Mouse (Mus musculus) embryonic facial prominence, embryonic 14.5 days (tissue): ENCODE data around the gene P3h2. TPM values are rescaled to one million over a fixed set of nuclear protein-coding genes. Genes with fewer than 3 reads are reported as not detected.

Source experiments
- ATAC-seq: fragments of 200-750 bp; cut with Nextera tagmentation; 2 replicates; pipeline ENCODE4 v1.8.0; 2017; ENCODE audit warnings: low read depth, moderate number of reproducible peaks, moderate TSS enrichment
- DNase-seq: peaks from one replicate; pipeline ENCODE4 v3.0.0-alpha.2; 2015; ENCODE audit warnings: low spot score
- H3K27ac ChIP-seq: fragments of 300-500 bp; sonication (generic); replicated peaks from 2 replicates; pipeline ENCODE4 v1.5.1; 2014; ENCODE audit warnings: low read depth, mild to moderate bottlenecking, low read length, moderate library complexity
- H3K27me3 ChIP-seq: fragments of 300-500 bp; sonication (generic); replicated peaks from 2 replicates; pipeline ENCODE4 v1.6.1; 2014; ENCODE audit warnings: low read length; ENCODE audit not compliant: control insufficient read depth, insufficient read depth
- H3K36me3 ChIP-seq: fragments of 300-500 bp; sonication (generic); 2 replicates; pipeline ENCODE4 v1.6.1; 2014; ENCODE audit warnings: low read length, mixed read lengths; ENCODE audit not compliant: control insufficient read depth, insufficient read depth
- H3K4me1 ChIP-seq: fragments of 300-500 bp; sonication (generic); 2 replicates; pipeline ENCODE4 v1.6.1; 2014; ENCODE audit warnings: antibody characterized with exemption, low read length; ENCODE audit not compliant: control insufficient read depth, insufficient read depth
- H3K4me2 ChIP-seq: fragments of 300-500 bp; sonication (generic); 2 replicates; pipeline ENCODE4 v1.6.1; 2014; ENCODE audit warnings: low read depth, mild to moderate bottlenecking, low read length, moderate library complexity, mixed read lengths
- H3K4me3 ChIP-seq: fragments of 300-500 bp; sonication (generic); 2 replicates; pipeline ENCODE4 v1.5.1; 2014; ENCODE audit warnings: low read depth, mild to moderate bottlenecking, low read length
- H3K9ac ChIP-seq: fragments of 300-500 bp; sonication (generic); 2 replicates; pipeline ENCODE4 v1.6.1; 2014; ENCODE audit warnings: low read depth, mild to moderate bottlenecking, low read length, moderate library complexity, mixed read lengths
- H3K9me3 ChIP-seq: fragments of 300-500 bp; sonication (generic); 2 replicates; pipeline ENCODE4 v1.6.1; 2016; ENCODE audit warnings: low read length; ENCODE audit not compliant: control insufficient read depth
- WGBS: fragments of 180-500 bp; shearing (Covaris S2); extraction: QIAGEN DNeasy Blood & Tissue Kit; methylation state at CpG from one replicate; pipeline ENCODE4 v1.1.7; 2014; 5-methylcytosine and 5-hydroxymethylcytosine counted together
- polyA plus RNA-seq: library from polyadenylated mRNA; unstranded; fragments of >200 nt; fragmentation: Nextera tagmentation; extraction: Ambion mirVana; gene quantifications from 2 replicates; pipeline ENCODE4 v1.2.1, GENCODE M21; 2014

P3h2 gene
- polyA plus RNA-seq, 1 experiment from 2014 or later: 10.3 TPM

DNA sequence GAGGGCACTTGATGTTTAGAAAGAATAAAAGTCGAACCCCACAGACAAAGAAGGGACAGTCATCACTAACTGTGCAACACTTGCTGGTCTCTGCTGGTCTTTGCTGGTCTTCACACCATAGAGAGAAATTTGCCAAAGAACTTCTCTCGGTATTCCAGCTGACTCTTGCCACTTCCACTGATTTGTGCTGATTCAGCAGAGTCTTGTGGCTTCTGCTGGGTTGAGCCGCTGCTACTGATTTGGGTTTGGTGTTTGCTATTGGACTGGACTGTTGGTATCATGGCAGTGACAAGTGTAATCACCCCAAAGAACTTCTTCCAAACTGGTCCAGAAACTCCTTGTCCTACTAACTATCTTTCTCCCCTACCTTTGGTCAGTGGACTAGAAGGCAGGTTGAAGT lies 111.0 kb downstream of the P3h2 start:
- no peaks in the 10 kb centered on the region for H3K9me3 ChIP-seq
- ATAC-seq (no peak), DNase-seq (no peak)
- no peak overlapping the region for H3K4me3 ChIP-seq
- no peaks in the 10 kb centered on the region for H3K27me3 ChIP-seq
- no peak overlapping the region for H3K4me2 ChIP-seq
- no peaks in the 10 kb centered on the region for H3K4me1 ChIP-seq
- WGBS: 96% methylated on average over 3 of the region's 3 CpGs
- no peaks in the 10 kb centered on the region for H3K36me3 ChIP-seq
- no peak overlapping the region for H3K27ac ChIP-seq
- no peak overlapping the region for H3K9ac ChIP-seq

DNA sequence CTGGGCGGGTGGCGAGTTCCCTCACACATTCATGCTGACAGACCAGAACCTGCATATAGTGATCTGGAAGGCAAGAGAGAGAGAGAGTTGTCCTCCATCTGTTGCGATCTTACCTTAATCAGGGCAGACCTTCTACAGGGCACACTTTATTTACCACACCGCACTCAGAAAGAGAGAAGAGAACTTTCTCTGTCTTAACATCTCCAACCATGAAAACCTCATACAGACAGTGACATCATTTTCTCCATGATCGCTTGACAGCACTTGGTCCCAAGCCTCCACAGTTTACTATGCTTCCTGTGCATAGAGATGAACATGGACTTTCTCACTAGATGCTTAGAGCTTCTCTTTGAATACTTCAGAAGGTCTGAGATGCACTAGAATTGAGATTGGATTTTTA lies 118.4 kb downstream of the P3h2 start:
- no peak overlapping the region for H3K9ac ChIP-seq
- H3K9me3 ChIP-seq: no peaks in the 10 kb centered on the region
- no peaks in the 10 kb centered on the region for H3K4me1 ChIP-seq
- H3K27ac ChIP-seq: no peak overlapping the region
- no peaks in the 10 kb centered on the region for H3K27me3 ChIP-seq
- H3K4me2 ChIP-seq: no peak overlapping the region
- ATAC-seq: no peak
- H3K4me3 ChIP-seq: no peak overlapping the region
- H3K36me3 ChIP-seq: no peaks in the 10 kb centered on the region
- no peak for DNase-seq
- 97% methylated on average over 5 of the region's 5 CpGs for WGBS

DNA sequence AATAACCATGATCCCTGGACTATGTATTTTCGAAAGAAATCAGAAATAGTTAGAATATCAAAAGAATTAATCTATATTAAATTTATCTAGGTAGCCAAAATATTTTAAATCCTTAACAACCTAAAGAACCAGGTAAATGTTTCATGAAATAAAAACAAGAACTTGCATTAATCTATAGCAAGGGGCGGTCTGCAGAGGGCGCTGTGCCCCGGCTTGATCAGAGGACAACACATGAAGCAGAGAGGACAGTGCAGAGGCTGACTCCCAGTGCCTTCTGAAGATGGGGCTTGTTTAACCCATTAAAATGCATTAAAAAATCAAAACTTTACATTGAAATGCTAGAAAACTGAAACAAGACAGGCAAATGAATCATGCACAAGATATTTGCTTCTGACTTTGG lies 121.9 kb downstream of the P3h2 start:
- no peak overlapping the region for H3K9ac ChIP-seq
- 0 out of 2 replicates have a peak, but pooled peaks cover under 1% of the 10 kb centered on the region for H3K36me3 ChIP-seq
- no peak overlapping the region for H3K4me2 ChIP-seq
- H3K9me3 ChIP-seq: no peaks in the 10 kb centered on the region
- no peak for DNase-seq
- WGBS: 36% methylated on average over 4 of the region's 4 CpGs
- H3K4me1 ChIP-seq: no peaks in the 10 kb centered on the region
- H3K27ac ChIP-seq: no peak overlapping the region
- H3K4me3 ChIP-seq: no peak overlapping the region
- ATAC-seq: no peak
- H3K27me3 ChIP-seq: no peaks in the 10 kb centered on the region

DNA sequence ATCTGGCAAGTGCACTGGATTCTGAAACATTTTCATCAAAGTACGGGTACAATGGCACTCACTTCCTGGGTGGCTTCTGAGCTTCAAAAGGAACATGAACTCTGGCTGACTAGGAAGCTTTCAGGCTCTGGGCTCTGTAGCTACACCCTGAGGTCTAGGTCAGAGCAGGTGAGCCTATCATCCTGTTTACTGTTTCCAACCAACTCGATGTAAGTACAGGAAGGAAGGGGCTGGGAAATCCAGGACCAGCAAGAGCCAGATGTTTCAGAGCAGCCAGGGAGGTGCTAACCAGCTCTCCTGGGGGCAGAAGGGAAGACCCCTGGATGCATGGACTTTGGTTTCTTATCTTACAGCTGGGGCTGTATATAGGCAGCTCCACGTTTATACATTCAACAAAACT lies 126.5 kb downstream of the P3h2 start:
- DNase-seq: no peak
- WGBS: 50% methylated on average over 3 of the region's 3 CpGs

DNA sequence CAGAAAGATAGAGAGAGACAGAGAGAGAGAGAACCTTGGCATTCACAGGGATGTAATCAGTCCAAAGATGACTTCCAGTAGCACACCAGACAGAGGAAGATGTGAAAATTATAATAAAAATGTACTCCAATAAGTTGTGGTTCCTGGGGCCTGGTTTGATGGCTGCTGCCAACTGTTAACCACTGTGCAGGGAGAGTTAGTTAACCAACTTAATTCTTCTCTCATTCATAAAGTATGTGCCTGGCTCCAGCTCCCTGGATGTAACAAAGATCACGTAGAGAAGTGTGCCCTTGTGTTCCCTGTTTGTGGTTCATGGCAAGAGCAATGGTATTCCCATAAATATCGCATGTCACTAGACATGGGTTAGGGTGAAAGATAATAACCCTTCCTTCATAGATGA lies 128.4 kb downstream of the P3h2 start:
- H3K4me3 ChIP-seq: no peak overlapping the region
- no peaks in the 10 kb centered on the region for H3K9me3 ChIP-seq
- no peak overlapping the region for H3K27ac ChIP-seq
- no peak overlapping the region for H3K4me2 ChIP-seq
- H3K4me1 ChIP-seq: no peaks in the 10 kb centered on the region
- WGBS: 68% methylated on average over 2 of the region's 2 CpGs
- ATAC-seq (no peak), DNase-seq (peak; percentile 44)
- H3K36me3 ChIP-seq: 0 out of 2 replicates have a peak, but pooled peaks cover 6% of the 10 kb centered on the region
- H3K27me3 ChIP-seq: no peaks in the 10 kb centered on the region
- no peak overlapping the region for H3K9ac ChIP-seq

More for the DNA sequence above, 126.5 kb downstream of the P3h2 start:
- Histone ChIP-seq H3K4me2 (no peak overlapping the region), H3K36me3 (0 out of 2 replicates have a peak, but pooled peaks cover 6% of the 10 kb centered on the region), H3K9me3 (no peaks in the 10 kb centered on the region), H3K4me1 (no peaks in the 10 kb centered on the region), H3K27me3 (no peaks in the 10 kb centered on the region), H3K27ac (no peak overlapping the region), H3K9ac (no peak overlapping the region), H3K4me3 (no peak overlapping the region)
- ATAC-seq: no peak

DNA sequence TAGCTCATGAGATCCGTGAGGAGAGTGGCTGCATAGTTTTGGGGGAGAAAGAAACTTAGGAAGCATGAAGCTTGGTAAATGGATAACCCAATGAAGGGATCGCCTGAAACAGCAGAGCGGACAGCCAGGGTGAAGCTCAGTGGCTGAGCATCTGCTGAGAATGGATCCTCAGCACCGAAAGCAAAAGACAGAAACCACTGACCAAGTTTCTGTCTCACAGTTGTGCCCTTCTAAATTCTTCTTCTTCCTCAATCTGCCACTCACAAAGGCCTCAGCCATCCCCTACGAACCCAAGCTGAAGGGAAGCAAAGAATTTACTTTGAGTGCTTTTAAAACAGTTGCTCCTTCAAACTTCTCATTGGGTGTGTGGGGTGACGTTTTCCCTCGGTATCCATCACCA lies 134.3 kb downstream of the P3h2 start:
- no peak overlapping the region for H3K4me3 ChIP-seq
- no peak for ATAC-seq
- 90% methylated on average over 7 of the region's 7 CpGs for WGBS

DNA sequence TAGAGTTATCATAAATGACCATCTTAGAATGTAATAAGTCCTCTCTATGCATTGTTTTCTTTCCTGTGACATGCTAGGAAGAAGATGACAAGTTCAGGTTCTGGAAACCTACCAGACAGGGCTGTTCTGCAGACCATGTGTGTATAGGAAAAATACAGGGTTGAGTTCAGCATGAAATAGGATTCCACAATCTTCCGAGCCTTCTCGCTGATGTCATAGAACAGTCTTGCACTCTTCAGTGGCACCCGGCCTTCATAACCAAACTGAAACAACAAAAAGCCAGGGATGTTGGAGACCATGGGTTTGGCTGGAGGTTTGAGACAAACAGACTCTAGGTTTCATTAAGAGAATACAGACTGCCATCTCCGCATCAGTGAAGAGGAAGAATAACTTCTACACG lies 134.9 kb downstream of the P3h2 start:
- H3K9ac ChIP-seq: no peak overlapping the region
- H3K4me2 ChIP-seq: no peak overlapping the region
- WGBS: 82% methylated on average over 5 of the region's 5 CpGs
- no peaks in the 10 kb centered on the region for H3K4me1 ChIP-seq
- H3K27me3 ChIP-seq: no peaks in the 10 kb centered on the region
- DNase-seq (no peak), ATAC-seq (no peak)
- no peaks in the 10 kb centered on the region for H3K9me3 ChIP-seq
- no peak overlapping the region for H3K27ac ChIP-seq
- no peak overlapping the region for H3K4me3 ChIP-seq
- H3K36me3 ChIP-seq: 0 out of 2 replicates have a peak, but pooled peaks cover 10% of the 10 kb centered on the region

More for the DNA sequence above, 134.3 kb downstream of the P3h2 start:
- H3K4me2 ChIP-seq: no peak overlapping the region
- H3K36me3 ChIP-seq: 0 out of 2 replicates have a peak, but pooled peaks cover 6% of the 10 kb centered on the region
- no peak overlapping the region for H3K9ac ChIP-seq
- no peaks in the 10 kb centered on the region for H3K9me3 ChIP-seq
- no peak for DNase-seq
- H3K27ac ChIP-seq: no peak overlapping the region
- H3K27me3 ChIP-seq: no peaks in the 10 kb centered on the region
- no peaks in the 10 kb centered on the region for H3K4me1 ChIP-seq

DNA sequence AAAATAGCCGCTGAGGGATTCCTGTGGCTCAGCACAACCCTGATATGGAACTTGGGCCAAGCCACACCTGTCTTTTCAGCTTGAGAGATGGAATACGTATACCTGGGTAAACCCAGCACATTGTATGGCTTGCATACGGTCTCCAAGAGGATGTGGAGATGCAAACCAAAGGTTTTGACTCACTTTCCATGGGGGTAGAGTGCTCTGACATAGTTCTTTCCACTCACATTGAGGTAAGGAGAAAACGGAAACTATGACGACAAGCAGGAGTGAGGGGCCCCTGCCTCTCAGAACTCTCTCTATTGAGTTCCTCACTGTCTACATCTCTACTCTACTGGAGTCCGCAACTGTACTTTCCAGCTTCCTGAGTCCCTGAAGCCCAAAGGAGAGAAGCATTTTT lies 135.4 kb downstream of the P3h2 start:
- no peak for ATAC-seq
- Histone ChIP-seq H3K4me3 (no peak overlapping the region), H3K36me3 (0 out of 2 replicates have a peak, but pooled peaks cover 10% of the 10 kb centered on the region), H3K4me2 (no peak overlapping the region), H3K9me3 (no peaks in the 10 kb centered on the region), H3K4me1 (no peaks in the 10 kb centered on the region), H3K27me3 (no peaks in the 10 kb centered on the region), H3K27ac (no peak overlapping the region), H3K9ac (no peak overlapping the region)
- 89% methylated on average over 6 of the region's 6 CpGs for WGBS
- DNase-seq: no peak

DNA sequence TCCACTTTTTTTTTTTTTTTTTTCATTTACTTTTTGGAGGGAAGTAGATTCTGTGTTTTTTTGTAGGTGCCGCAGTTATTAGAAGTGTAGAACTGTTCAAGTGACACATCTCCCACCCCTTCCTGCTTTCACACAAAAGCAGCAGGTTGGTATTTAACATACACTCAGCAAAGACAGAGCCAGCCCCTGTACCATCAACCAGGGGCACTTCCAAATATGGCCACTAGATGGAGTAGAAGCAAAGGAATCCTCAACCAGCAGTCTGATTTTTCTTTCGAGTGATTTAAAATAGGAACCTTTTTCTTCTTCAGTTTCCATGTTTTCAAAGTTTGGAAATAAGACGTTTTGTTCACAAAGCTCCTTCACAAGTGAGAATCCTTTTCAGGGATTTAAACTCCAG lies 138.3 kb downstream of the P3h2 start:
- no peak overlapping the region for H3K27ac ChIP-seq
- no peaks in the 10 kb centered on the region for H3K27me3 ChIP-seq
- 16% methylated on average over 3 of the region's 3 CpGs for WGBS
- no peaks in the 10 kb centered on the region for H3K4me1 ChIP-seq
- H3K4me2 ChIP-seq: no peak overlapping the region
- no peak overlapping the region for H3K9ac ChIP-seq
- no peaks in the 10 kb centered on the region for H3K9me3 ChIP-seq
- DNase-seq (peak; percentile 63), ATAC-seq (0 out of 2 replicates have a peak, but pooled peaks have one; percentile 44)
- no peak overlapping the region for H3K4me3 ChIP-seq
- 0 out of 2 replicates have a peak, but pooled peaks cover 10% of the 10 kb centered on the region for H3K36me3 ChIP-seq
